Mouse (Mus musculus): Measurements from ENCODE around the gene Mbd4. TPM values are rescaled to one million over a fixed set of nuclear protein-coding genes. Genes with fewer than 3 reads are reported as not detected.
A peak's percentile ranks its signal among the peaks of the same experiment; 100 is the strongest.

Mbd4 gene
- polyA plus RNA-seq, 1 experiment from 2014 or later = 8.9 TPM

DNA sequence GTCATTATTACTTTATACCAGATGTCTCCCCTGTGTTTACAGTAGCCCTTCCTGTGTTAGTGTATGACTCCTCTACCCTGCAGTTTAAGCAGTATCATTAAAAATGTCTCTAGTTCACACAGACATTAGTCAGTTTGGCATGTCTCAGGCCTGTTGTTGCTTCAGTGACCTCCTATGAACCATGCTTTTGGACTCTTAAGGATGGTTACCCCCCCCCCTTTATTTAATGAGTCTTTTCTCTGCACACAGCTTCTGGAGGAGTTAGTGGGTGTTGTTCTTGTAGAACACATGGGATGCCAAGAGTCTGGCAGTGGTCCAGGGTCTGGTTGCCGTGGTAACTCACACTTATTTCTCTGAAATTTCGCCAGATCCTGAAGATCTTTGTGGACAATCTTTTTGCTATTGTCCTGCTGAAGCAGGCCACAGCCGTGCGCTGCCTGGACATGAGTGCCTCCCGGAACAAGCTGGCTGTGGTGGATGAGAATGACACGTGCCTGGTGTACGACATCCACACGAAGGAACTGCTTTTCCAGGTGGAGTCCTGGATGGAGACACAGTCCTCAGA is 38.4 kb upstream of the Mbd4 start:
- Histone ChIP-seq H3K9me3 (replicated peaks; ENCODE audit: control insufficient read depth, low read length, poor library complexity, severe bottlenecking) (no peaks in the 10 kb centered on the region), H3K4me3 (ENCODE audit: low read depth, low read length) (no peak overlapping the region), H3K36me3 (ENCODE audit: control insufficient read depth, insufficient read depth, low read length) (peaks cover 22% of the 10 kb centered on the region), H3K27ac (ENCODE audit: low read length) (peak overlapping the region; percentile 30; the same call in 1 of the 2 replicates), H3K27me3 (ENCODE audit: control insufficient read depth, insufficient read depth, low read depth, low read length) (no peaks in the 10 kb centered on the region), H3K4me1 (ENCODE audit: control insufficient read depth, insufficient read depth, low read length) (peaks cover 16% of the 10 kb centered on the region), H3K4me2 (ENCODE audit: low read length) (no peak overlapping the region), H3K9ac (ENCODE audit: low read depth, low read length) (no peak overlapping the region)
- 21% methylated on average over 8 of the region's 8 CpGs for WGBS
- ATAC-seq = peak; percentile 64; the same call in 1 of the 2 replicates

DNA sequence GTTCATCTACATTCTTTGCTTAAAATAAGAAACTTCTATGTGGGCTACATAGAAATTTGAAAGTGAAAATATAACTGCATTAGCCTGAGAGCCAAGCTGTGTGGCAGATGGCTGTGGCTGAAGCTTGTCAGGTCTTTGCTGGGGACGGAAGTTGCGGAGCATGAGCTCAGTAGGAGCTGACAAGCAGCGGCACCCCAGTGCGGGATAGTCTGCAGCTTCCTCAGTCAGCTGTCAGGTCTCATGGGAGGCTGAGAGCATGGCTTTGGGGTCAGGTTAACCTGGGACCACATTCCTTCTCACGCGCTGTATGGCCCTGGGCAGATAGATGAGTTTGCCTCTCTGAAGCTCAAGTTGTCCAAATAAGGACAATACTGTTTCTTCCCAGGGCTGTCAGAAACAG is 37.9 kb upstream of the Mbd4 start:
- Histone ChIP-seq H3K4me1 (ENCODE audit: control insufficient read depth, insufficient read depth, low read length) (peaks cover 16% of the 10 kb centered on the region), H3K36me3 (ENCODE audit: control insufficient read depth, insufficient read depth, low read length) (peaks cover 22% of the 10 kb centered on the region), H3K27ac (ENCODE audit: low read length) (peak overlapping the region; percentile 30; the same call in 1 of the 2 replicates), H3K4me2 (ENCODE audit: low read length) (no peak overlapping the region), H3K27me3 (ENCODE audit: control insufficient read depth, insufficient read depth, low read depth, low read length) (no peaks in the 10 kb centered on the region), H3K9me3 (replicated peaks; ENCODE audit: control insufficient read depth, low read length, poor library complexity, severe bottlenecking) (no peaks in the 10 kb centered on the region), H3K9ac (ENCODE audit: low read depth, low read length) (no peak overlapping the region), H3K4me3 (ENCODE audit: low read depth, low read length) (no peak overlapping the region)
- peak; percentile 56; the same call in 1 of the 2 replicates for ATAC-seq
- 47% methylated on average over 6 of the region's 6 CpGs for WGBS

DNA sequence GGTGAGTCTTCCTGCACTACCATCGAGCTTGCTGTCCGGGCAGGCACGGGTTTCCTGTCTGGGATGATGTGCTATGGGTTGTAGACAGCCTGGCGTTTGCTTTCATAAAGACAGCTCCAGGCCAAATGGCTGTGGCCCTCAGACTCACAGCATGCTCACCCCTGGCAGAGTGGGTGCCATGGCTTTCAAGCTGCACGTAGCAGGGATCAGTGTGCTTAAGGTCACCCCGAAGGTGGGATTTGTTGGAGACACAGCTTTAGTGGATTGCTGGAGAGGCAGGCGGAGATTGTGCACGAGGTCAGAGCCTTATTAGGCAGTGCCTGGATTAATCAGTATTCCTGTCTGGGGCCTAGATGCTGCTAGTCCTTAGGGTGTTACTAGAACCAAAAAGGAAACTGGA is 37.4 kb upstream of the Mbd4 start:
- Histone ChIP-seq H3K4me1 (ENCODE audit: control insufficient read depth, insufficient read depth, low read length) (peaks cover 16% of the 10 kb centered on the region), H3K27ac (ENCODE audit: low read length) (no peak overlapping the region), H3K4me2 (ENCODE audit: low read length) (no peak overlapping the region), H3K27me3 (ENCODE audit: control insufficient read depth, insufficient read depth, low read depth, low read length) (no peaks in the 10 kb centered on the region), H3K4me3 (ENCODE audit: low read depth, low read length) (no peak overlapping the region), H3K36me3 (ENCODE audit: control insufficient read depth, insufficient read depth, low read length) (peaks cover 17% of the 10 kb centered on the region), H3K9ac (ENCODE audit: low read depth, low read length) (no peak overlapping the region), H3K9me3 (replicated peaks; ENCODE audit: control insufficient read depth, low read length, poor library complexity, severe bottlenecking) (no peaks in the 10 kb centered on the region)
- 72% methylated on average over 8 of the region's 8 CpGs for WGBS
- ATAC-seq = no peak

DNA sequence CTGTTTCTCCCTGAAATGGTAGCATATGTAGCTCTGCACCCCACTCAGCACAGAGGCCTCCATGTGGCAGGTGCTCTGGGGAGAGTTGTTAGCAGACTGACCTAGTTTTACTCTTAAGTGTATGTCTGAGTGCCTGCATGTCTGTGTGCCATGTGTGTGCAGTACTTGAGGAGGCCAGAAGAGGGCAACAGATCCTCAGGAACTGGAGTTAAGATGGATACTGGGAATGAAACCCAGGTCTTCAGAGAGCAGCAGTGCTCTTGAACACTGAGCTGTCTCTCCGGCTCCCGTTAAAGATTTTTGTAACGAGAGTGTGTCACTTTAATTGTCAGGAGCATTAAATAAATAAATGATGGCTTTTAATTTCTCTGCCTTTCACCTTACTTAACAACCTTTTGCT is 35.1 kb upstream of the Mbd4 start:
- 90% methylated on average over 3 of the region's 3 CpGs for WGBS
- Histone ChIP-seq H3K4me1 (ENCODE audit: control insufficient read depth, insufficient read depth, low read length) (peaks cover 16% of the 10 kb centered on the region), H3K9ac (ENCODE audit: low read depth, low read length) (no peak overlapping the region), H3K9me3 (replicated peaks; ENCODE audit: control insufficient read depth, low read length, poor library complexity, severe bottlenecking) (no peaks in the 10 kb centered on the region), H3K4me3 (ENCODE audit: low read depth, low read length) (no peak overlapping the region), H3K36me3 (ENCODE audit: control insufficient read depth, insufficient read depth, low read length) (peaks cover 15% of the 10 kb centered on the region), H3K27me3 (ENCODE audit: control insufficient read depth, insufficient read depth, low read depth, low read length) (no peaks in the 10 kb centered on the region), H3K4me2 (ENCODE audit: low read length) (no peak overlapping the region), H3K27ac (ENCODE audit: low read length) (no peak overlapping the region)
- ATAC-seq = no peak

DNA sequence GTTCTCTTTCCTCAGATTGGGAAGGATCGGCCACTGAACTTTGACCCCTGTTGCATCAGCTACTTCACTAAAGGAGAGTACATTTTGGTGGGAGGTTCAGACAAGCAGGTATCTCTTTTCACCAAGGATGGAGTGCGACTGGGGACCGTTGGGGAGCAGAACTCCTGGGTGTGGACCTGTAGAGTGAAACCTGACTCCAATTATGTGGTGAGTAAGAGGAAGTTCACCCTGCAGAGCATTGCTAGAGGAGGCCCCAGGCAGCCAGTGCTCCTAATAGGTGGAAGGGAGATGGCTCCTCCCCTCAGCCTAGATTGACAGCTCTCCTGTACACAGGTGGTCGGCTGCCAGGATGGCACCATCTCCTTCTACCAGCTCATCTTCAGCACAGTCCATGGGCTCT is 33.7 kb upstream of the Mbd4 start:
- H3K36me3 ChIP-seq (ENCODE audit: control insufficient read depth, insufficient read depth, low read length) = peaks cover 16% of the 10 kb centered on the region

DNA sequence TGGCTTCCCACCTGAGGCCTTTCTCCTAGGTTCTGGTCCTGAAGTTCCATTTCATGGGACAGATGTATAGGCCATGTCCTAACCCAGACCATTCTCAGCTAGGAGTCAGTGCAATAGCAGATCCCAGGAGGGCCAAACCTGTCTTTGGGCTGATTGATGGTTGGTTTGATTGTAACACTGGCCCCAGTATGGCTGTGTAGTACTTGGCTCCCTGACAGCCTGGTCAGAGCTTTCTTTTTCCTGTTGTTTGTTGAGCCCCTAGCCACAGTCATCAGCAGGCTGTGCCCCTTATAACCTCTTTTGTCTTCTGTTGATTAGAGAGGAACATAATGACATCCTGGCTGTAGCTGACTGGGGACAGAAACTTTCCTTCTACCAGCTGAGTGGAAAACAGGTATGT is 30.8 kb upstream of the Mbd4 start:
- peaks cover 19% of the 10 kb centered on the region for H3K36me3 ChIP-seq (ENCODE audit: control insufficient read depth, insufficient read depth, low read length)
- ATAC-seq = no peak

More for the DNA sequence above, 33.7 kb upstream of the Mbd4 start:
- ATAC-seq = no peak
- no peak overlapping the region for H3K27ac ChIP-seq (ENCODE audit: low read length)
- H3K4me2 ChIP-seq (ENCODE audit: low read length) = no peak overlapping the region
- WGBS = 79% methylated on average over 4 of the region's 4 CpGs
- H3K9ac ChIP-seq (ENCODE audit: low read depth, low read length) = no peak overlapping the region
- no peaks in the 10 kb centered on the region for H3K27me3 ChIP-seq (ENCODE audit: control insufficient read depth, insufficient read depth, low read depth, low read length)
- peaks cover 14% of the 10 kb centered on the region for H3K4me1 ChIP-seq (ENCODE audit: control insufficient read depth, insufficient read depth, low read length)
- no peak overlapping the region for H3K4me3 ChIP-seq (ENCODE audit: low read depth, low read length)
- H3K9me3 ChIP-seq (replicated peaks; ENCODE audit: control insufficient read depth, low read length, poor library complexity, severe bottlenecking) = no peaks in the 10 kb centered on the region

DNA sequence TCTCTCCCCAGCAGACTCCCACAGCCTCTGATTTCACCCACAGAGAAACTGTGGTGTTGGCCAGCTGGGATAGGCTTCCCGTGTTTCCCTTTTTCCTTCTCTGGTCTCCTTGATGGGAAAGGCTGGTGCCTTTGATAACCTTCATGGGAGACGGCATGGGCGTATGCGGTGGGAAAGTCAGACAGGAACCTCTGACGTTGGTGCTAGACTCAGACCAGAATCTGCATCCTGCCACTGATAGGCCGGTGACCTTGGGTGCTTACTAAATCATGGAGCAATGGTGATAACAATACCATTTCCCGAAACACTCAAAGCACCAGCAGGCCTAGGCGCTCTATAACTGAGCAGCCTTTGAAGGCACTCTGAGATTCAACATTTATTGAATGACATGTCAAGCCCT is 27.6 kb upstream of the Mbd4 start:
- no peak for ATAC-seq
- WGBS = 92% methylated on average over 8 of the region's 8 CpGs
- Histone ChIP-seq H3K27me3 (ENCODE audit: control insufficient read depth, insufficient read depth, low read depth, low read length) (no peaks in the 10 kb centered on the region), H3K9ac (ENCODE audit: low read depth, low read length) (no peak overlapping the region), H3K9me3 (replicated peaks; ENCODE audit: control insufficient read depth, low read length, poor library complexity, severe bottlenecking) (no peaks in the 10 kb centered on the region), H3K27ac (ENCODE audit: low read length) (no peak overlapping the region), H3K36me3 (ENCODE audit: control insufficient read depth, insufficient read depth, low read length) (peaks cover 14% of the 10 kb centered on the region), H3K4me3 (ENCODE audit: low read depth, low read length) (no peak overlapping the region), H3K4me2 (ENCODE audit: low read length) (no peak overlapping the region), H3K4me1 (ENCODE audit: control insufficient read depth, insufficient read depth, low read length) (no peaks in the 10 kb centered on the region)

More for the DNA sequence above, 30.8 kb upstream of the Mbd4 start:
- no peaks in the 10 kb centered on the region for H3K9me3 ChIP-seq (replicated peaks; ENCODE audit: control insufficient read depth, low read length, poor library complexity, severe bottlenecking)
- H3K4me2 ChIP-seq (ENCODE audit: low read length) = no peak overlapping the region
- no peaks in the 10 kb centered on the region for H3K27me3 ChIP-seq (ENCODE audit: control insufficient read depth, insufficient read depth, low read depth, low read length)
- no peaks in the 10 kb centered on the region for H3K4me1 ChIP-seq (ENCODE audit: control insufficient read depth, insufficient read depth, low read length)
- H3K9ac ChIP-seq (ENCODE audit: low read depth, low read length) = no peak overlapping the region
- no peak overlapping the region for H3K27ac ChIP-seq (ENCODE audit: low read length)
- H3K4me3 ChIP-seq (ENCODE audit: low read depth, low read length) = no peak overlapping the region

DNA sequence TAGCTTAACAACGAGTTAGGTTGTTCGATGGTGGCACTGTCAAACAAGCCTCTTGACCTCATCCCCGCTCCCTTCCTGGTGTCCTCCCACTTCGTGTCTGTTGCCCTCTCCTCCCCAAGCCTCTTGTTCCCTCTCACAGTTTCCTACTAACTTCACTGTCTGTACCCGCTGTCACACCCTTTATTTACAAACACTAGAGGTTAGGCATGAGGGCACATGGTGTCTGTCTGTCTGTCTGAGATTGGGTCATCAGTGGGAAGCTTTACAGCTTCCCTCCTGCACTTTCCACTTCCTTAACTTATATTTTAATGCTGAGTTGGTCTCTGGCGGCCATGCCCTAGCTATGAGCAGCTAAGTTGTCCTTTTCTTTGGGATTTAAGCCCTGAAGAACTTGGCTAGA is 26.6 kb upstream of the Mbd4 start:
- no peak for ATAC-seq
- 88% methylated on average over 6 of the region's 6 CpGs for WGBS
- H3K27ac ChIP-seq (ENCODE audit: low read length) = no peak overlapping the region
- no peak overlapping the region for H3K4me2 ChIP-seq (ENCODE audit: low read length)
- H3K4me1 ChIP-seq (ENCODE audit: control insufficient read depth, insufficient read depth, low read length) = no peaks in the 10 kb centered on the region
- peaks cover 14% of the 10 kb centered on the region for H3K36me3 ChIP-seq (ENCODE audit: control insufficient read depth, insufficient read depth, low read length)
- no peaks in the 10 kb centered on the region for H3K9me3 ChIP-seq (replicated peaks; ENCODE audit: control insufficient read depth, low read length, poor library complexity, severe bottlenecking)
- H3K4me3 ChIP-seq (ENCODE audit: low read depth, low read length) = no peak overlapping the region
- no peak overlapping the region for H3K9ac ChIP-seq (ENCODE audit: low read depth, low read length)
- no peaks in the 10 kb centered on the region for H3K27me3 ChIP-seq (ENCODE audit: control insufficient read depth, insufficient read depth, low read depth, low read length)

DNA sequence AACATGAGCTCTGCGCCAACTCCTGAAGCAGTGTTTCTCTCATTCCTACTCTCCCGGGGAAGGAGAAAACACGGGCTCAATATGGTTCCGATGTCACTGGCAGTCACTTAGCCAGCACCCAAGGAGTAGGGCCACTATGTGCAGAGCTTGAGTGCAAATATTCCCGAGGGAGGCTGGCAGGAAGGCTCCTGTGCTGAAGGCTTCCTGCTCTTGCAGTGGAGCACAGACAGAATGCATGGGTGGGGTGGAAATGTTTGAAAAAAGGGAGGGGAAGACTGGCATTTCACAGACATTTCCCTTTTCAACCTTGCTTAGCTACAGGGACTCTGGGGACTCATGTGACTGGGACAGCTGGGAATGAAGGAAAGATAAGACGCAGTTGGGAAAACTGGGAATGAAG is 25.5 kb upstream of the Mbd4 start:
- H3K27ac ChIP-seq (ENCODE audit: low read length) = no peak overlapping the region
- H3K4me1 ChIP-seq (ENCODE audit: control insufficient read depth, insufficient read depth, low read length) = no peaks in the 10 kb centered on the region
- no peak overlapping the region for H3K4me2 ChIP-seq (ENCODE audit: low read length)
- WGBS = 91% methylated on average over 6 of the region's 6 CpGs
- no peaks in the 10 kb centered on the region for H3K27me3 ChIP-seq (ENCODE audit: control insufficient read depth, insufficient read depth, low read depth, low read length)
- no peak for ATAC-seq
- no peak overlapping the region for H3K4me3 ChIP-seq (ENCODE audit: low read depth, low read length)
- peaks cover 14% of the 10 kb centered on the region for H3K36me3 ChIP-seq (ENCODE audit: control insufficient read depth, insufficient read depth, low read length)
- no peaks in the 10 kb centered on the region for H3K9me3 ChIP-seq (replicated peaks; ENCODE audit: control insufficient read depth, low read length, poor library complexity, severe bottlenecking)
- H3K9ac ChIP-seq (ENCODE audit: low read depth, low read length) = no peak overlapping the region
